Mouse (Mus musculus) urinary bladder, postnatal 14 days (tissue): ENCODE results near the gene Rgs6.
A peak's percentile ranks its signal among the peaks of the same experiment; 100 is the strongest.

Experiments used
- DNase-seq: peaks from one replicate; pipeline ENCODE4 v3.0.0; 2021; ENCODE audit warnings: low spot score

The Rgs6 gene

DNA sequence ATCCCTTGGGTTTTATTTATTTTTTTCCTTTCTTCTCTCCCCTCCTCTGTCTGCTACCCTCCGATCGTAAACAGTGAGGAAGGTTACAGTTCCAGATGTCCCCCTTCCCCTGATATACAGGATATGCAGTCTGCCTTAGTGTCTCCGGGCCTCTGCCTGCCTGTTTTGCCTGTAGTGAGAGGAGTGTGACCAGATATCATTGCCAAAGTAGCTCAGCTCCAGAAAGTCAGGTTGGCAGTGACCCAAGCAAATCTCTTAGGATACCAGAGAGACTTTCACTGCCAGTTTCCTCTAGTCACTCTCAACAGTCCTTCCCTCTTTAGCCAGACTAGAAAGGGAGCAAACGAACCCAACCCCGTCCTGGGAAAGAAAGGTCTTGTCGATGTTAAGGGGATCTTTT, 545.7 kb downstream of the Rgs6 start:
- DNase-seq = peak; percentile 51

- no peak for DNase-seq
These were observed 547.9 kb downstream of the Rgs6 start for GRCm38 (mm10) chr12:83136031-83136430.

- DNase-seq = no peak
These were observed 548.4 kb downstream of the Rgs6 start for GRCm38 (mm10) chr12:83136460-83136859.

DNA sequence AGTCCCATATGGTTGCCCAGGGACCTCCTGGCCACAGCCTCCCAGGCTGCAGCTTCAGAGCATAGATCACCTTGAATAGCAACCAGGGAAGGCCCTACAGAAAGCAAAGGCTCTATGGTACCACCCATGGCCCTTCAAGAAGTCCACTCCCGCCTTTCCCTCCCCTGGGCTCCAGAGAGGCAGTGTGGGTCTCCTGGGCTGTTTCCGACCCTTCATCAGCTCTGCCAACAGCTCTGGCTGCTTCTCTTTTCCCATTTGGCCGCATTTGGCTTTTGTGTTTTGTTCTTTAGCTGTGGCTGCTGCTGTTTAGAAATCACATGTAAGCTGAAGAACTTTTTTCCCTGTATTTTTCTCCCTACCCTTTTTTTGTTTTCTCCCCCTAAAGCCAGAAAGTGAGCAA, 548.9 kb downstream of the Rgs6 start:
- no peak for DNase-seq

GRCm38 (mm10) chr12:83141164-83141563, 553.1 kb downstream of the Rgs6 start:
- DNase-seq = no peak

DNA sequence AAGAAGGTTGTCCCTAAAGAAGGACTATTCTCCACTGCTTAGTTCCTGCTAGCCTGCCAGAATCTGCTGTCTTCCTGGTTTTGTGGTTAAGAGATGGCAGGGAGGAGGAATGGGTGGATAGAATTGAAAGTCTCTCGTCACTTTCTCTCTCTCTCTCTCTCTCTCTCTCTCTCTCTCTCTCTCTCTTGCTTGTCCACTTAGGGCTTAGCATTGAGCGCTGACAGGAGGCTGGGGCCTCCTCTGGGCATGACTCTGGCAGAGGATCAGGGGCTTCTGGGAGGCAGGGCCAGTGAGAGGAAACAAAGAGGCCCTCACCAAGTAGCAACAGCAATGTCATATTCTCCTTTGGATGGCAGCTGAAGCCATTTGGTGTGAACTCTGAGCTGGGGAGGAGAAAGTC, 554.4 kb downstream of the Rgs6 start:
- DNase-seq = no peak

DNA sequence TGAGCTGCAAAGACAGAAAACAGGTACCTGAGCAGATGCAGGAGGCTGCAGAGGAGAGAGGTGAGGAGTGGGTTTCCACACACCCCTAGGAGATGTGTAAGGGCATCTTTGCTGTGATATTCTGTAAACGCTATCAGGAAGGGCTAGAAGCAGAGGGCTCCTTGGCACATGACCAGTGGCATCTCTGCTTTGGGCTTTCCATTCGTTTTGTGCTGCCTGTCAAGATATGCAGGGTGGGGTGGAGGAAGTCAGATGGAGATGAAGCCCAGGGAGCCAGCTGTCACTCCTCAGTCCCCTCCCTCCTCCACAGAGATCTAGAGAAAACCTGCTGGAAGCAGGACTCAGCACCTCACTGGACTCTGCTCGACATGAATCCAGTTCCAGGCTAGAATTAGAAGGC, 555.0 kb downstream of the Rgs6 start:
- no peak for DNase-seq

GRCm38 (mm10) chr12:83143574-83143973, 555.5 kb downstream of the Rgs6 start:
- DNase-seq = no peak

- no peak for DNase-seq
These were observed 557.0 kb downstream of the Rgs6 start for GRCm38 (mm10) chr12:83145074-83145473.

DNA sequence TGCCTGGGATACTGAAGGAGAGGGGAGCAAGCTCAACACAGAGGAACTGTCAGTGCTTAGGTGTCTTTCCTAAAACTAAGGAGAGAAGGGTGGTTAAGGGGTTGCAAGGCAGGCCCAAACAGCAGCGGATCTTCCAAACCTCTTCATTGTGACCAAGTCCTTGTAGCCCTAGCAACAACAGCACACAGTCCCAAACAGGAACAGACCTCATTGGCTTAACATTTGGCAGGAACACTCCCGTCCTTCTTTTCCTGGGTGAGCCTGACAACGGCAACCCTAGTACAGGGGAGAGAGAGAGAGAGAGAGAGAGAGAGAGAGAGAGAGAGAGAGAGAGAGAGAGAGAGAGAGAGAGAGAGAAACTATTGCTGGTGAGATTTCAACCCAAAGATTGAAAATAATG, 557.8 kb downstream of the Rgs6 start:
- DNase-seq = no peak

- DNase-seq = no peak
These were observed 558.8 kb downstream of the Rgs6 start for GRCm38 (mm10) chr12:83146917-83147316.

- no peak for DNase-seq
These were observed 561.9 kb downstream of the Rgs6 start for GRCm38 (mm10) chr12:83150030-83150429.

DNA sequence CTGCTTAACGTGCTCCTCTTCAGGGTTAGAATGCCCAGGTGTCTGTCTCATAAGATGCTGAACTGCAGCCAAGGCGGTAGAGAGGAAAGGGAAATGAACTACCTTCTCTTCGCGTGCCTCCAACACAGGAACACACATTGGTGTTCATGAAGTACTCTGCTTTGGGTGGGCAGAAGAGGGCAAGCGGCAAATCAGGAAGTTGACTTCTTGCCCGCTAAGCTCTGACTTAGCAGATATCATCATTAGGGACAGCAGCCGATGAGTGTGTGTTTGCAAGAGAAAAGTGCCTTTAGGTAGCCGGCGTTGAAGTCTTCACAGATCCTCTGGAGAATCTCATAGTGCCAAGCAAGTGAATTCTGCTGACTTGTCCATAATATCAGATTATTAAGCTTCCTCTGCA, 562.7 kb downstream of the Rgs6 start:
- DNase-seq = no peak

- no peak for DNase-seq
These were observed 563.4 kb downstream of the Rgs6 start for GRCm38 (mm10) chr12:83151474-83151873.

GRCm38 (mm10) chr12:83160211-83160610, 572.1 kb downstream of the Rgs6 start:
- DNase-seq = no peak

GRCm38 (mm10) chr12:83160700-83161099, 572.6 kb downstream of the Rgs6 start:
- DNase-seq = no peak

DNA sequence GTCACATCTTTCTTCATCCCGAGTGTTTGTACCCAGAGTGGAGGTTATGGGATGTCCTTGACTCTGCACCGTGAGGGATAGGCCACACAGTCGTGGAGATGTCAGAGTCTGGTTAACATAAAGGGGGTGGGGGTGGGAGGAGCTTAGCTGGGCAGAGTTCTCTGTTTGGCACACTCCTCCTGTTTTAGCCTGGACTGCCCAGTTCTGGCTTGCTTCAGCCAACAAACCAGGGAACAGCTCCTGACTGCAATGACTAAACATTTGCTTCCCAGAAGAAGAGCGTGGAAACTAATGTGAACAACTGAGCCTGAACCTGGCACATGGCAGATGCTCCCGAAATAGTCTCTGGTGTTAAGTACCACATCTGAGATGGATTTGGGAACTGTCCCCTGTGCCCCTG, 575.6 kb downstream of the Rgs6 start:
- no peak for DNase-seq

GRCm38 (mm10) chr12:83165058-83165457, 577.0 kb downstream of the Rgs6 start:
- DNase-seq = no peak

DNA sequence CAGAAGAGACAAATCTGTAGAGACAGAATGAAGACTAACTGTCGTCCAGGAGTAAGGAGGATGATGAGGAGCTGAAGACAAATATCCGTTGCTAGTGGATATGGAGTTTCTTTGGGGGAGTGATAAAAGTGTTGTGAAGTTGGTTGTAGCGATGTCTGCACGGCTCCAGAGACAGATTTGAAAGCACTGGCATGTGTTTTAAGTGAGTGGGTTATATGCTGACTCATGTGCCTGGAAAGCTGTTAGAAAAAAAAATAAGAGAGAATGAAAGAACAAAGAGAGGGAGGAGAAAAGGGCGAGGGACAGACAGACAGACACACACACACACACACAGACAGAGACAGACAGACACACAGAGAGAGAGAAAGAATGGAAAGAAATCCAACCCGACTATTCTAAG, 580.2 kb downstream of the Rgs6 start:
- DNase-seq = no peak

DNA sequence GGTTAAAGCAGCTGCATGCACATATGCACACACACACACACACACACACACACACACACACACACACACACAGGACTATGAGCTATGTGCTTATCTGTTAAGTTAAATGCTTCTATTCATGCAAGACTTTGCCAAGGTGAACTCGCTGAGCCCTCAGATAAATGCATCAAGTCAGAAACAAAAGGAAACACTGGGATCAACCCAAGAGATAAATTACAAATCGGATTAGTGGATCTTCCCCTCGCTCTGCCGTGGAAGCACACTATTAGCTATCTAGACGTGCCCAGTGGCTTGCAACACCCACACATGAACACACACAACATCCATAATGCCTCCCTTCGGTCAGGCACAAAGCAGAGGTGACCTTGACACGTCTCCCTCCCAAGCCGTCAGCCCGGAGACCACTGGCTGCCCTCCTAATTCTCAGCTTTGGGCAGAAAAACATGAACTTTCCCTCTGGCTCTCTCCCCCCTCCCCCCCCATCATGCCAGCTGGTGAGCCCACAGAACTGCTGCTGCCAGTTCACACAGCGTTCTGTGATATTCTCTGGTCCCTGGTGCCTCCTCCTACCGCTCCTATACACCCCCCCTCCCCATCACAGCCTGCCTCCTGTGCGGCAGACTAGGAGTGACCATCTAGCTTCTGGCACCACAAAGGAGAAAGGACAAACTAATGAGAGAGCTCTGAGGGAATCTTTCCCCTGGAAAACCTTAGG, 581.6 kb downstream of the Rgs6 start:
- no peak for DNase-seq

- no peak for DNase-seq
These were observed 590.7 kb downstream of the Rgs6 start for GRCm38 (mm10) chr12:83178770-83179169.

- DNase-seq = no peak
These were observed 591.8 kb downstream of the Rgs6 start for GRCm38 (mm10) chr12:83179860-83180259.

- no peak for DNase-seq
These were observed 592.5 kb downstream of the Rgs6 start for GRCm38 (mm10) chr12:83180561-83180960.

- DNase-seq = no peak
These were observed 613.6 kb downstream of the Rgs6 start for GRCm38 (mm10) chr12:83201674-83202073.
